Mouse (Mus musculus): ENCODE measurements at regions not wholly inside any gene's neighbourhood (a gene's known extent, or its start where the extent isn't known, plus 50 kb on each side); places are given as distances from the start of the nearest gene placed in this dataset.
A peak's percentile ranks its signal among the peaks of the same experiment; 100 is the strongest.
"Not testable (repeated sequence)": the region's sequence is repeated elsewhere in the genome, so short reads cannot be mapped to it uniquely, and the experiment has no call there.

GRCm38 (mm10) chr12:22030717-22031116 is 613.3 kb upstream of the Ywhaq start:
- peak in 1 of 2 experiments; percentile 10 for DNase-seq (ENCODE audit: low spot score in 2 of 2)

- not testable (repeated sequence) for DNase-seq (ENCODE audit: low spot score in 2 of 2)
Measured at GRCm38 (mm10) chr12:22030263-22030662, 612.8 kb upstream of the Ywhaq start.

All from urinary bladder, postnatal 36 days (tissue).